Mouse (Mus musculus): Measurements from ENCODE around the gene Pappa2. TPM values are rescaled to one million over a fixed set of nuclear protein-coding genes. Genes with fewer than 3 reads are reported as not detected.

The Pappa2 gene
- polyA plus RNA-seq, 1 experiment from 2014 or later = 0.29 TPM

DNA sequence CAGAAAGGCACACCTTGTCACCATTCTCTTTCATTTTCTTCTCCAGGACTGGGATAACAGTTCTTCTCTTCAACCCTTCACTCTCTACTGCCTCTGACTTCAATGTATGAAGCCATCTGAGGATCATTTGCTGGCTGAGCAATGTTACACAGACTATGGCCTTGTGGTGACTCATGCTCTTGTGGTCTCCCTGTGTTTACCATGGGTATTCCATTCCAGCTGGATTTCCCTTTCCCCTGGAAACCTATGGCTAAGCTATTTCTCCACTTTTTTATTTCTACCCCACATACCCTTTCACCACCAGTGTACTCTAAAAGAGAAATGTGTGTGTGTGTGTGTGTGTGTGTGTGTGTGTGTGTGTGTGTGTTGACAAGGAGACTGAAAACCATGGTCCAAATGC is 83.0 kb downstream of the Pappa2 start:
- Histone ChIP-seq H3K36me3 (no peaks in the 10 kb centered on the region), H3K4me2 (no peak overlapping the region), H3K4me1 (replicated peaks) (no peaks in the 10 kb centered on the region), H3K27ac (no peak overlapping the region), H3K9ac (no peak overlapping the region), H3K27me3 (no peaks in the 10 kb centered on the region), H3K4me3 (no peak overlapping the region), H3K9me3 (replicated peaks) (no peaks in the 10 kb centered on the region)
- ATAC-seq (replicated peaks; ENCODE audit: insufficient number of reproducible peaks, insufficient read depth, low FRiP score, low read depth) = no peak

DNA sequence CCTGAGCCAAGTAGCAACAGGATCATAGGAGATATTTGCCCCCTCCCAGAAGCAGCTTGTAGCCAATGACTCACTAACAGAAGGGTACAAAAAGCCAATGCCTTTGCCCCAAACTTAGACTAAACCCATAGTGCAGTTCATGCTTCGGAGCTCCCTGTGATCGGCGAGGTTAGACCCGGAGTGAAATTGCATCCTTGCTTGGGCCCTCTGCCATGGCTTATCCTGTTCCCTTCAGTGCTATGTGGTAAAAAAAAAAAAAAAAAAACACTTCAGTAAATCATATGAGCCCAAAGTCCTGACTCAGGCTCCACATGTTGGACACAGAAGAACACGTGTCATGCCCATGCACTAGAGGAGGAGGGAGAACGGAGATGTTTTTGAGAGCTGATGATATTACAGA is 85.8 kb downstream of the Pappa2 start:
- Histone ChIP-seq H3K36me3 (no peaks in the 10 kb centered on the region), H3K4me1 (replicated peaks) (no peaks in the 10 kb centered on the region), H3K27ac (no peak overlapping the region), H3K4me3 (no peak overlapping the region), H3K4me2 (no peak overlapping the region), H3K27me3 (no peaks in the 10 kb centered on the region), H3K9me3 (replicated peaks) (no peaks in the 10 kb centered on the region), H3K9ac (no peak overlapping the region)
- no peak for ATAC-seq (replicated peaks; ENCODE audit: insufficient number of reproducible peaks, insufficient read depth, low FRiP score, low read depth)
- 79% methylated on average over 6 of the region's 6 CpGs for WGBS

DNA sequence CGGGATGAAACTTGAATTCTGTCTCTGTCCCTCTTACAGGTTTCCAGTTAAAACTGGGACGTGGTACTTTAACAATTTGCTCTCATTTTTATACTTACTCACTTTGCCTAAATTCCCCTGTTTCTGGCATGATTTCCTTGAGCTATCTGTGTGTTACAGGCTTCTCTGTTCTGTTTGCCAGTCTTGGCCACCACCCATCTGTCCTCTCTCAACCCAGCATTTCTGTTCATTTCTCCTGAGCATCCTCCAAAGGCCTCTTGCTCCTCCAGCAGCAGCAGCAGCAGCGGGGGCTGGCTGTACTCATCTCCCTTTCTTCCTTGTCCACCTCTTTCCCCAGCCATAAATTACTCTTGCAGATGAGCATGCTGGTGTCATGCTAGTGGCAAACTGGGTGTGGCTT is 104.8 kb downstream of the Pappa2 start:
- no peaks in the 10 kb centered on the region for H3K4me1 ChIP-seq (replicated peaks)
- no peak overlapping the region for H3K4me3 ChIP-seq
- no peak overlapping the region for H3K27ac ChIP-seq
- WGBS = 66% methylated on average over 3 of the region's 3 CpGs
- ATAC-seq (replicated peaks; ENCODE audit: insufficient number of reproducible peaks, insufficient read depth, low FRiP score, low read depth) = no peak
- H3K36me3 ChIP-seq = no peaks in the 10 kb centered on the region
- no peaks in the 10 kb centered on the region for H3K9me3 ChIP-seq (replicated peaks)
- no peak overlapping the region for H3K4me2 ChIP-seq
- no peak overlapping the region for H3K9ac ChIP-seq
- no peaks in the 10 kb centered on the region for H3K27me3 ChIP-seq

DNA sequence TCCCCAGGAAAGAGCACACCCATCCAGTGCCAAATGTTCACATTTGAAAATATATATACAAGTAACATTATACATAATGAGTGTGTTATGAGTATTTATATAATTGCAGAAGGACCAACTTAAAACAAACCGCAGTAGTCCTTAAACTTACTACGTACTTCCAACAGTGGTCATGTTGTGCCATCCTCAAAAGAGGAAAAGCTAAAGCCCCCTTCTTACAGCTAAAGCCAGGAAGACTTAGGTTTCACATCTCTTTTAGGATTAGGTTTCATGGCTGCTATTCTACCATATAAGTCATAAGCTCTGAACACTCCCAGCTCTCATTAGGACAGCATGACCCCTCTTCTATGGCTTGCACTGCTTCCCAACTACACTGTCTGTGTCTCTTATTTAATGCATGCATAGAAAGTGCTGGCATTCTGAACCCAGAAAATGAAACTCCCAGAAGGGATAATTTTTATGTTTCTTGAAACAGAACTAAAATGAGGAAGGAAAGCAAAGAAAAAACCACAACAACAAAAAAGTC is 105.7 kb downstream of the Pappa2 start:
- no peaks in the 10 kb centered on the region for H3K27me3 ChIP-seq
- 91% methylated on average over 2 of the region's 2 CpGs for WGBS
- no peak overlapping the region for H3K9ac ChIP-seq
- ATAC-seq (replicated peaks; ENCODE audit: insufficient number of reproducible peaks, insufficient read depth, low FRiP score, low read depth) = no peak
- no peak overlapping the region for H3K27ac ChIP-seq
- H3K4me3 ChIP-seq = no peak overlapping the region
- H3K4me1 ChIP-seq (replicated peaks) = no peaks in the 10 kb centered on the region
- no peaks in the 10 kb centered on the region for H3K36me3 ChIP-seq
- H3K9me3 ChIP-seq (replicated peaks) = no peaks in the 10 kb centered on the region
- no peak overlapping the region for H3K4me2 ChIP-seq

DNA sequence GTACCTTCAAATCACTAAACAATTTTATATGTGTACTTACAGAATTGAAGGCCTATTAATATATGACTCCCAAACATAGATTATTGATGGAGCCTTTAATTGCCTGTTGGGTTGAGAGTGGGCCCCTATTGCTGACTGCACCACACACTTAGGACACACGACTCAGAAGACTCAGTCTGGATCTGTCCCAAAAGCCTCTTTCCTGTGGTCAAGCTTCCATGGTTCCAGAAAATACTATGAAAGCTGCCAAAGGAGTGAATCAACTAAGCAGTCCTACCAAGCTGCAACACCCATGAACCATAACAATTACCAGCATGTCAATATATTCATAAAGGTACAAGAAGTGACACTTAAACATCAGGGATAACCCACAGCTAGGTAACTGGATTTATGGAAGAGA is 106.7 kb downstream of the Pappa2 start:
- Histone ChIP-seq H3K4me3 (no peak overlapping the region), H3K9ac (no peak overlapping the region), H3K4me2 (no peak overlapping the region), H3K36me3 (no peaks in the 10 kb centered on the region), H3K27ac (no peak overlapping the region), H3K4me1 (replicated peaks) (no peaks in the 10 kb centered on the region), H3K27me3 (no peaks in the 10 kb centered on the region), H3K9me3 (replicated peaks) (no peaks in the 10 kb centered on the region)
- WGBS = 56% methylated on average over 1 of the region's 1 CpGs
- ATAC-seq (replicated peaks; ENCODE audit: insufficient number of reproducible peaks, insufficient read depth, low FRiP score, low read depth) = no peak

DNA sequence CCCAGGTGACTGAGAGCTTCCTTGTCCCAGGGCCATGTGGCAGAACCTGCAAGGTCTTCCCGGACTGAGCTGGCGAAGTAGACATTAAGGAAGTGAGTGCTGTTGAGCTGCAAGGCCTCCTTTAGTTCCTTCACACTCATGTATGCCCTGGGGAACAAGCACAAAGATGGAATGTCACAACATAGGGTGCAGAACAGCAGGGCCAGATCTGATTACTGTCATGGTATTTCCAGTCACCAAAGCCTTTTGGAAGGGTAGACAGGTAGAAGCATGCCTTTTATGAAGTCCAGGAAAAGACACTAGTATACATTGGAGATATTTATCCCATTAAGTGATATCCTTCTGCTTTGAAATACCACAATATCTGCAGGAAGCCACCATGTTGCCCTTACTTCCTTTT is 108.9 kb downstream of the Pappa2 start:
- H3K4me3 ChIP-seq = no peak overlapping the region
- no peaks in the 10 kb centered on the region for H3K4me1 ChIP-seq (replicated peaks)
- whole genome bisulfite sequencing = 82% methylated on average over 2 of the region's 2 CpGs
- no peaks in the 10 kb centered on the region for H3K9me3 ChIP-seq (replicated peaks)
- H3K36me3 ChIP-seq = no peaks in the 10 kb centered on the region
- no peak overlapping the region for H3K4me2 ChIP-seq
- H3K9ac ChIP-seq = no peak overlapping the region
- no peak overlapping the region for H3K27ac ChIP-seq
- H3K27me3 ChIP-seq = no peaks in the 10 kb centered on the region
- ATAC-seq (replicated peaks; ENCODE audit: insufficient number of reproducible peaks, insufficient read depth, low FRiP score, low read depth) = no peak

DNA sequence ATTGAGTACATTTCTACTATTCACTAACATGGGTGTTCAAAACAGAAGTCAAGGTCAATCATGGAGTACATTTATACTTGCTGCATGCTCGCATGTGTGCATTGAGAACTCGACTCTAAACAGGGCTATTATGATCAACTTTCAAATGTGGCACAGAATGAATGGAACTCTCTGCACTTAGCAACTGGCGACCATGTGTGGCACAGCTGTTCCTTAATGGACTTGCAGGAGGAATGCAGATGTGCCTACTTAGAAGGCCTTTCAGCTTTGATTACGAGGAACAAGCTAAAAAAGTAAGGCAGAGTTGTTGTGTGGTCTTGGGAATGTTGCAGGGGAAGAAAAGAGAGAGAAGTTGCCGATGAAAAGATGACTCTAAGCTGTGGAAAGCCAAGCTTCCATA is 120.1 kb downstream of the Pappa2 start:
- ATAC-seq (replicated peaks; ENCODE audit: insufficient number of reproducible peaks, insufficient read depth, low FRiP score, low read depth) = no peak
- WGBS = 71% methylated on average over 5 of the region's 5 CpGs

DNA sequence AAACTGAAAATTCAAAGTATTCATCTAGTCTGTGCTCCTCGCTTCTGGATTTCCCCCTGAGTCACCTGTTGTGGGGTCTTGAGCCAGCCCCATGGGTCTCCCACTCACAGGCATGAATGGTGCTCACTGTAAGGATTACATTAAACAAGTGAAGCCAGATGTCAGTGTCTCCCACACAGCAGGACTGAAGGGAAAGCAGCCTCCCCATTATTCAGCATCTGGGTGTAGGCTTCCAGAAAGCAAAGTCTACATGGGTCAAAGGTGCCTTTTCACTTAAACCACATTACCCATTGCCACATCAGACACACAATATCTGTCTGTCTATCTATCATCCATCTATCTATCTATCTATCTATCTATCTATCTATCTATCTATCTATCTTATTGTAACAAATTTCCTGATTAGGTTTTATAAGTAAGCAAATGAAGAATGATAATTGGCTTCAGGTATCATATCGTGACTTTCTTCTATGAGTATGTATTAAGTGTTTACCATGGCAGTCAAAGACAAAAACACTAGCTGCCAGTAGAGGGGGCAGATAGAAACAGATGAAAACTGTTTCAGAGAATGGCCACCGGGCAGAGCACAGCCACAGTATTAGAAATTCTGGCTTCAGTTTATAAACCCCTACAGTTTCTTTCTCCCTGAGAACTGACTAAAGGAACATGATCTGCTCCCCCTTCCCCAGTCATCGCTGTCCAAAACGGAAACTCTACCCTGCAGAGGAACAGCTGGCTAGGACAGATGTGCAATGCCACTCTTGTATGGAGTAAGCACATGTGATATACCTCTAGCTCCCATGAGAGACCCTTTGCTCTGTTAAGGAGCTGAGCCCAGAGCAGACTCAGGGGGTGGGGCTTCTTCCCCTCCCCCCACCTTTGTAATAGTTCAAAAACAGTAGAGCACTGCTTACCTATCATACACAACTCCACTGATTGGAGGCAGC is 126.1 kb downstream of the Pappa2 start:
- H3K27me3 ChIP-seq = no peaks in the 10 kb centered on the region
- 63% methylated on average over 5 of the region's 5 CpGs for WGBS
- H3K4me3 ChIP-seq = no peak overlapping the region
- no peaks in the 10 kb centered on the region for H3K9me3 ChIP-seq (replicated peaks)
- H3K4me2 ChIP-seq = no peak overlapping the region
- no peaks in the 10 kb centered on the region for H3K4me1 ChIP-seq (replicated peaks)
- H3K9ac ChIP-seq = no peak overlapping the region
- no peak for ATAC-seq (replicated peaks; ENCODE audit: insufficient number of reproducible peaks, insufficient read depth, low FRiP score, low read depth)
- no peak overlapping the region for H3K27ac ChIP-seq
- no peaks in the 10 kb centered on the region for H3K36me3 ChIP-seq

More for the DNA sequence above, 120.1 kb downstream of the Pappa2 start:
- no peak overlapping the region for H3K4me2 ChIP-seq
- no peak overlapping the region for H3K27ac ChIP-seq
- no peak overlapping the region for H3K9ac ChIP-seq
- H3K36me3 ChIP-seq = no peaks in the 10 kb centered on the region
- H3K4me3 ChIP-seq = no peak overlapping the region
- no peaks in the 10 kb centered on the region for H3K4me1 ChIP-seq (replicated peaks)
- no peaks in the 10 kb centered on the region for H3K9me3 ChIP-seq (replicated peaks)
- no peaks in the 10 kb centered on the region for H3K27me3 ChIP-seq

DNA sequence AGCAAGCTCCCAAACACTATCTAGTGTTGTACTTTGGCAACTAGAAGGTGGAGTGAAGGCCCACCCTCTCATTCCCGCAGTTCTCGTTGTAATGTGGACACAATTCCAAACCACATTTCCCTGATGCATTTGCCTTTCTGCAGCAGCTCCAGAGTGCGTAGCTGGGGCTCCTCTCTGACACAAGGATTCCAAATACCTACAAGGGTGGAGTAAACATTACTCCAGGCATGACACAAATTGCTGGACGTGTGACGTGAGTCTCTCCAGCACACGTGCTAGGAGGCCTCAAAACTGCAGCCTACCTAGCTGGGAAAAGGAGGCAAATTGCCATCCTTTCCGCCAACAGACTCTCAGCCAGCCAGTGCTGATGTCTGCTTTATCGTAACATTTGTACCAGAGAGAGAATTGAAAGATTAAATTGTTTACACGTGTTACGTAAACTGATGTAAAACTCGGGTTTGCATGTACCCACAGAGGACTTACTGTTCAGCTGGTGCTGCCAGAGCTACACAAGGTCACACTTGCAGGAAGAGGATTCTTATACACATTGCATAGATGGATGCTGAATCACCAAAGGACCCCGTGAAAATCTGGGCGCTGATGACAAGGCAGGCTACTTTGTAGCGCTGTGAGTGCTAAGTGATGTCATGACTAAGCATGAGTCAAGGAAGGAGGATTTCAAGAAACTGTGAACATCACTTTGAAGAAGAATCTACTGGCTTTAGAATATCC is 127.3 kb downstream of the Pappa2 start:
- Histone ChIP-seq H3K4me3 (no peak overlapping the region), H3K27ac (no peak overlapping the region), H3K9ac (no peak overlapping the region), H3K4me1 (replicated peaks) (no peaks in the 10 kb centered on the region), H3K36me3 (no peaks in the 10 kb centered on the region), H3K27me3 (no peaks in the 10 kb centered on the region), H3K4me2 (no peak overlapping the region), H3K9me3 (replicated peaks) (no peaks in the 10 kb centered on the region)
- ATAC-seq (replicated peaks; ENCODE audit: insufficient number of reproducible peaks, insufficient read depth, low FRiP score, low read depth) = no peak
- 63% methylated on average over 14 of the region's 14 CpGs for WGBS

DNA sequence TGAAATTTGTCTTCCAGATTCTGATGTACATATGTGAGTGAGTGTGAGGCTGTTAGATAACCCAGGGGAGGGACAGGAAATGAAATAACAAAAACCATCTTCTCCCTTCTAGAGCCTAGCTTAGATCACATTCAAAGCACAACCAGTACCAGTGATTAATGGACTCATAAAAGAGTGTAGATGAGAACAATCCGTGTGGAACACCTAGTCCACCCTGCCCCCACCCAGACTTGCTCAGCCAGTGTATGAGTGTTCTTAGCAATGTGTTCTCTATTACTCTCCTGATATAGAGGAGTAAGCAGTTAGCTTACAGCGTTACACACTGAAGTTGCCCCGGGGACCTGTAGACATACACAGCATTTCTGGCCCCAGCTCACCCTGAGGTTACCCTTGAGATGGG is 129.8 kb downstream of the Pappa2 start:
- no peaks in the 10 kb centered on the region for H3K9me3 ChIP-seq (replicated peaks)
- H3K4me2 ChIP-seq = no peak overlapping the region
- H3K4me1 ChIP-seq (replicated peaks) = no peaks in the 10 kb centered on the region
- H3K4me3 ChIP-seq = no peak overlapping the region
- no peak overlapping the region for H3K9ac ChIP-seq
- WGBS = 63% methylated on average over 3 of the region's 3 CpGs
- ATAC-seq (replicated peaks; ENCODE audit: insufficient number of reproducible peaks, insufficient read depth, low FRiP score, low read depth) = no peak
- H3K36me3 ChIP-seq = no peaks in the 10 kb centered on the region
- no peak overlapping the region for H3K27ac ChIP-seq
- no peaks in the 10 kb centered on the region for H3K27me3 ChIP-seq

DNA sequence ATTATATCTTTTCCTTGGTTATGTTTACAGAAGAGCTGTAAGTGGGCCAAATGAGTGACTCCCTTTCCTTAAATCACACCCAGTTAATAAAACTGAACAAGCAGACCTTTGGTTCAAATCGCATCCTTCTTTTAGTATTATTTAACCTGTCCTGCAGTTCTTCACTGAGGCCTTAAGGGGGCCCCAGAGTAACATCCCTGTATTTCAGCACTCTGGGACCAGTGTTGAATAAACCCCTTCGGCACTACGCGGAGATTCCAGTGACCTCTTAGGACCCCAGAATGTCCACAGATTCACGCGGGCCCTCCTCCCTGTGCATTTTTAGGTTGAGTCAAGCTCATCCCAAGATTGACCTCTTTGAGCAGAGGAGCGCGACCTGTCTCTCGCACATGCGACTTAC is 135.7 kb downstream of the Pappa2 start:
- Histone ChIP-seq H3K27me3 (no peaks in the 10 kb centered on the region), H3K27ac (no peak overlapping the region), H3K9ac (no peak overlapping the region), H3K36me3 (no peaks in the 10 kb centered on the region), H3K4me3 (no peak overlapping the region), H3K4me2 (no peak overlapping the region), H3K4me1 (replicated peaks) (no peaks in the 10 kb centered on the region), H3K9me3 (replicated peaks) (no peaks in the 10 kb centered on the region)
- 57% methylated on average over 10 of the region's 10 CpGs for WGBS
- no peak for ATAC-seq (replicated peaks; ENCODE audit: insufficient number of reproducible peaks, insufficient read depth, low FRiP score, low read depth)

Measured in heart, embryonic 15.5 days (tissue).